Mouse (Mus musculus) left cerebral cortex, adult 8-10 months (tissue): Measurements from ENCODE around the gene D10Jhu81e. TPM values are rescaled to one million over a fixed set of nuclear protein-coding genes. Genes with fewer than 3 reads are reported as not detected.

Experiments
- DNase-seq, 2 experiments: peaks; one replicate each; pipeline ENCODE4 v3.0.0; 2022; ENCODE audit warnings: low spot score in 2 of 2
- total RNA-seq, 4 experiments: library from RNA; stranded (reverse); gene quantifications; 2 replicates each; pipeline ENCODE4 v1.2.4; 2022

The D10Jhu81e gene
- total RNA-seq, 4 experiments from 2014 or later: 105 to 120 (median 117) TPM

DNA sequence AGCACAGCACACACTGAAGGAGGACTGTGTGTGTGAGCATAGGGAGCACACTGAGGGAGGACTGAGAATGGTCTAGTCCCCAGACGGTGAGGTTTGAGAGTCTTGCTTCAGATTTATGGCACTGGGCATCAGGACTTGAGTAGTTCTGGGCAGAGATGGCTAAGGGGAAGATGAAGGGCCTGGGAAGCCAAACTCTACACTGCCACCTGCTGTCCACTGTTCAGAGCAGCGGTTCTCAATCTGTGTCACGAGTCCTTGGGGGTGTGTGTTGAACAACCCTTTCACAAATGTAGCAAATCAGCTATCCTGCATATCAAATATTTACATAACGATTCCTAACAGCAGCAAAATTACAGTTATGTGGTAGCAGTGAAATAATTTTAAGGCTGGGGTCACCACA is 5.7 kb downstream of the D10Jhu81e start:
- DNase-seq: peak; percentile 36 to 53

DNA sequence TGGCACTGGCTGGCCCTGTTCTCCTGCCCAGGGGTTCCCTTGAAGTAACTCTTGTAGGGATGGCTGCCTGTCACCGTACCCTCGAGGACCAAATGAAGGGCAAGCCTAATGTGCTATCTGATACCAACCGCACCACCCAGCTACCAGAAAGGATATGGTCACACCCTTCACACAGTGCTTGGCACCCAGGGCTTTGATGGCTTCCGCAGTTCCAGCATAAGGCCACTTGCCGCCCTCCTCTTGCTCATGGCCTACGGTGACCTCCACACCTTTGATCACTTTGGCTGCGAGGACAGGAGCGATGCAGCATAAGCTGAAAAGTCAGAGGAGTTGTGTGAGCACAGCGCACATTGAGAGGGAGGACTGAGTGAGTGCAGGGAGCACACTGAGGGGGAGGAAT is 6.3 kb downstream of the D10Jhu81e start:
- DNase-seq: no peak

GRCm38 (mm10) chr10:78162646-78163045 is 6.9 kb downstream of the D10Jhu81e start:
- DNase-seq: peak in 1 of 2 experiments; percentile 24

DNA sequence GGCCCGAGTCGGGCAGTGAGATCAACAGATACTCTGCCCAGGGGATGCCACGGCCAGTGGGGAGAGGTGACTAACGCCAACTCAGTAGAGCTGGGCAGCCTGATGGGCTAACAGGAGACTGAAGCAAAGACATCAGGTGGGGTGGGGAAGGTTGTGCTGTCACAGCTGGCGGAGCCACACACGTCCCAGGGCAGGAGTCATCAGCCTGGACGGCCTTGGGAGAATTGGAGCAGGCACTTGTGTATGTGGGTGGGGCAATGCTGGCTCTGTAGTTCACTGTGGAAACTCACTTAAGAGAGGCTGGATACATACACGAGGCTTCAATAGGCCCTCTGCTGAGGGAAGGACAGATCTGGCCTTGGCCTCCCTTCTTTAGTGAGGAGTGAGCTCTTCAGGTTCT is 8.5 kb downstream of the D10Jhu81e start:
- no peak for DNase-seq

DNA sequence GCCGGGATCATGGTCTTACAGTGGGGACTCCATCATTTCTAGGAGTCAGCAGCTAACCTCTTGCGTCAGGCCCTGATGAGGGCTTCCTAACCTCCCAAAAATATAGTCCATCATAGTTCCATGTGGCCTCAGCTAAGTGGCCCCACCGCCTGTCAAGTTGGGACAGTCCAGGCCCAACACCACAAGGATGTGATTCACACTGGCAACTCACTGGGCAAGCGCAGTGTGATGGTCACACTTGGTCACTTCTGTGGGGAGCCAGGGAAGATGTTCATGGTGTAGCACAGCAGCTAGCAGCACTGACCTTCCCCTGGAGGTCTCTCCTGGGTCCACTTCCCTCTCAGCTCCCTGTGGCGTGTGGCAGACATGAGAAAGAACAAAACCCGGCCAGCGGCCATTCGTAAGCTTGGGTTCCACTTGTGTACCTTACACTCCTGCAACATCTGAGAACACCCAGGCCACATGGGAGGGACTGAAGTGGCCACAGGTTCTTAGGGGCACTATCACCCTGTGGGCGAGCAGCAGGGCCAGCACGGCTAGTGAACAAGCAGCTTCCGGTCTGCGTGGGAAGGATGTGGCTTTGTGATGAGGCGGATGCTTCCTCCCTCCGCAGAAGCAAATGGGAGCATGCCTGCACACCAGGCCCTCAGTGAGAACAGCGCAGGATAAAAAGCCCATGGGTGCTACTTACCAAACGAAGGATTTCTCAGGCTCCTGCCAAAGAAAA is 9.1 kb downstream of the D10Jhu81e start:
- DNase-seq: peak in 1 of 2 experiments; percentile 19

- DNase-seq: peak; percentile 60 to 74
Observed at GRCm38 (mm10) chr10:78159906-78160305, 9.7 kb downstream of the D10Jhu81e start.

GRCm38 (mm10) chr10:78159252-78159878 is 10.2 kb downstream of the D10Jhu81e start:
- DNase-seq: peak in 1 of 2 experiments; percentile 54

DNA sequence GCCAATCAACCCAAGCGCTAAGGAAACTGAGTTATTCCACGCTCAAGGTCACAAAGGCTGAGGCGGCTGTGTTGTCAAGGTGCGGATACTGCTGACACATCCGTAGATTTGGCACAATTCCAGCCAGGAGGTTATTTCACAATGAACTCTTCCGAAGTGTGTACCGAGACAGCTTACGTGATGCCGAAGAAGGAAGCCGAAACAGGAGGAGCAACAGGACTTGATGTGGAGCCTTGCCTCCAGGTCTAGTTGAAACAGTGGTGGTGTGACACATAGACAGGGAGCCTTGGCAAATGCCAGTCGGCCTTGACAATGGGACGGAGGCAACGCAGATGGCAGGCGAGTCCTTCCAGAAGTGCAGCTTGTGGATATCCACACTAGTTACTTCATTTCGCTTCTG is 11.5 kb downstream of the D10Jhu81e start:
- DNase-seq: no peak

GRCm38 (mm10) chr10:78156926-78157325 is 12.7 kb downstream of the D10Jhu81e start:
- DNase-seq: no peak

GRCm38 (mm10) chr10:78148834-78149766 is 20.5 kb downstream of the D10Jhu81e start:
- no peak for DNase-seq

GRCm38 (mm10) chr10:78147908-78148441 is 21.6 kb downstream of the D10Jhu81e start:
- DNase-seq: no peak

- peak in 1 of 2 experiments; percentile 50 for DNase-seq
Observed at GRCm38 (mm10) chr10:78143727-78144505, 25.7 kb downstream of the D10Jhu81e start.

DNA sequence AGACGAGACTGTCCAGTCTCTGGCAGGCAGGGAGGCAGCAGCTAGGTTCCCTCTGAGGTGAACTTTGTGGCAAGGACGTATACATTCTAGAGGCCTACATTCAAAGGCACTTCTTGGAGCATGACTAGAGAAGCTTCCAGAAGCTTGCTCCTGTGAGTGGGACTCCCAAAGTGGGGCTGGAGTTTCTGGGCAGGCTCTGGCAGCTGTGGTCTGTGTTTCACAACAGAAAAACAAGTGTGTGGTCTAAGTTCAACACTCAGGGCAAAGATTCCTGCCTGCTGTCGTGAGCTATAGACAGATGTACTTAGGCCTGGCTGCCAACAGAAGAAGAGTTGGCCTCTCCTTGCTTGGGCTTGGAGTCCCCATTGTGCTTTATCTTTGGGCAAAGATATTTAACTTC is 28.7 kb downstream of the D10Jhu81e start:
- DNase-seq: no peak

GRCm38 (mm10) chr10:78140251-78140600 is 29.4 kb downstream of the D10Jhu81e start:
- DNase-seq: no peak

GRCm38 (mm10) chr10:78139572-78140250 is 29.9 kb downstream of the D10Jhu81e start:
- DNase-seq: no peak

- no peak for DNase-seq
Observed at GRCm38 (mm10) chr10:78138812-78139523, 30.6 kb downstream of the D10Jhu81e start.

DNA sequence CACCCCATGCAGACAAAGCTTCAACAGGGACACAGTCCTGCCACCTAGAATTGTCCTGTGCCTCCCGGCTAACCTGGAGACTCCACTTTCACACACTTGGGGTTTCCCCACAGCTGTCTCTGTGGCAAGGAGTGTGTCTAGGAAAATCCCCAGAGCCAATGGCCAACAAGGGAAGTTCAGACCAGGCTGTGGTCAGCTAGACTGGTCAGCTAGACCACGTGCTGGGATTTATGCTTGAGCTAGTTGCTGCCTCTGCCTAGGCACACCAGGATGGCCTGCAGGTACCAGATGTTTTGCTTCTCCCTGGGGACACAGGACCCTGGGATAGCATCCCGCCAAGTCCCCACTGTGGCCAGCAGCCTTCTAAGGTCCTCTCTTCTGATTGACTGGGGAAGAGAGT is 32.4 kb downstream of the D10Jhu81e start:
- DNase-seq: no peak

DNA sequence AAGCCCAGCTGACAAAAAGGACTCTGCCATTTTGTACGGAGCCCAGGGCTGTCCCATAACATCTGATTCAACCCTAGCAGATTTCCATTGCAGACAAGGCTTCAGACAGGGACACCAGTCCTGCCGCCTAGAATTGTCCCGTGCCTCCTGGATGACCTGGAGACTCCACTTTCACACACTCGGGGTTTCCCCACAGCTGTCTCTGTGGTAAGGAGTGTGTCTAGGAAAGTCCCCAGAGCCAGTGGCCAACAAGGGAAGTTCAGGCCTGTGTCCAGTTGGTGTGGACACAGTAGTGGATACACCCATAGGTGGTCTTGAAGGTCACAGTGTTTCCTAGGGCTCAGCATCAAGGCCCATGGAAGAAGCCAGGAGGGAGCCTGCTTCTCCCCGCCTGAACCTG is 33.6 kb downstream of the D10Jhu81e start:
- DNase-seq: no peak

DNA sequence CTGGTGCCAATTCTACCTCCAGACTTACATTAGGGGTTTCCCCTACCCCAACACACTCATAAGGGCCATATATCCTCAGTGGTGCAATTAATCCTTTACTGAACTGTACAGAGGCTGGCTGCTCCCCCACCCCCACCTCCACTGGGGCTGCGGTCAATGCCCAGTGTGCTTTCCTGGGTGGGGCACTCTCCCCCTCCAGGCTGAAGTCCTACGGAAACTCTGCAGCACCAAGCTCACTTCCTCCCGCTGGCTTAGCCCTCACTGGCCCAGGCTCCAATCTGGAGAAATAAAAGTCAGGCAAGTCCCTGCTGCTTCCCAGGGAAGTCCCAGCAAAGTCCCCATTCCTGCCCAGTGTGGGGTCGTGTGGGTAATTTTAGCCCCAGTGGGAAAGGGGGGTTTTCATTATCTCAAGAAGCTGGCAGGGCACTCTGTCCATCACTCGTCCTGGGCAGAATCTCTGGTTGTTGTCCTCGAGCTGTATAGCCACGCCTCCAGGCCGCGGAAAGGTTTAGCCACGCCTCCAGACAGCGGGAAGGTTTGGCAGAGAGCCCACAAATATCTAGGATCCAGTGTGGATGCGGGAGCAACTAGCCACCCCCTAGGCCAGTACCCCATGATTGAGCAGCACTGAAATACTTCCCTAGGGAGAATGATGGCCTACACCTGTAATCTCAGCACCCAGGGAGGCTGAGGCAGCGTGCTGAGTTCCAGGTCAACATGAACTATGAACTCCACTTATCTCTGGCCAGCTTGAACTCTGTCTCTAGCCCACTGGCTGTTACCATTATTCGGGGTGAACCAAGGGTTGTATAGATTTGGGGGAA is 34.4 kb downstream of the D10Jhu81e start:
- DNase-seq: no peak
